ENCODE assay signal across 9 mouse cellular contexts in the genomic region with DNA sequence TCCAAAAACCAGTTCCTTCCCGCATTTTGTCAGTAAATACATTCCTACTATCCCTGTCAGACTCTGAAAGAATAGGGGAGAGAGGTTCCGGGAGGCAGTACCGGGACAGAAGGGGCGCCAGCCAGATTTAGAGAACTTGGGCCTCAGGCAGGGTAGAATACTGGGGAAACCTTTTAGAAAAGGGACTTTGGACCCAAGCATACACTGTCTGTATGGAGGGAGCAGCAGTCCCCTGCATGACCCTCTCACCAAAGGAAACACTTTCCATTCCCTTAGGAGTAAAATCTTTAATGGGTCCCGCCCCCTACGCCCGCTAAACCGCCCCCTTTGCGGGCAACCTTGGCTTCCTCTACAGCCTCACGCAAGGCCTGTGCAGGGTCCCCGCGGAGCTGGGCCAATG. TPM values are rescaled to one million over a fixed set of nuclear protein-coding genes. Genes with fewer than 3 reads are reported as not detected.
DNase-seq lines count a peak whose midpoint lies in the region; ATAC-seq lines count a peak whose summit lies in the region.
"Had no signal": no experiment of that assay in that cellular context is flagged by ENCODE, and none has a peak within 500 bp of the region (broad histone marks: within the 10 kb centered on the region; RNA-seq: fewer than 3 reads in every experiment).

No protein-coding gene starts in this region.

- H3K4me2 ChIP-seq in heart, embryonic 16.5 days (ENCODE audit: low read depth, low read length), result peak overlapping the region; percentile 99
- peak overlapping the region; percentile 94 for H3K4me2 ChIP-seq in hindbrain, embryonic 15.5 days
- peak overlapping the region; percentile 97 for H3K4me2 ChIP-seq in midbrain, embryonic 14.5 days (ENCODE audit: low read length)

- peaks cover 14% of the 10 kb centered on the region for H3K27me3 ChIP-seq in heart, embryonic 16.5 days (ENCODE audit: control insufficient read depth, insufficient read depth, low read length)
- H3K27me3 ChIP-seq in hindbrain, embryonic 15.5 days, result peaks cover 24% of the 10 kb centered on the region
- H3K27me3 ChIP-seq in midbrain, embryonic 14.5 days (ENCODE audit: control insufficient read depth, insufficient read depth, low read length), result peaks cover 24% of the 10 kb centered on the region

- H3K4me1 ChIP-seq in heart, embryonic 16.5 days (ENCODE audit: control insufficient read depth, insufficient read depth, low read length), result peaks cover 50% of the 10 kb centered on the region
- peaks cover 61% of the 10 kb centered on the region for H3K4me1 ChIP-seq in hindbrain, embryonic 15.5 days (replicated peaks)
- H3K4me1 ChIP-seq in midbrain, embryonic 14.5 days (ENCODE audit: control insufficient read depth, insufficient read depth, low read length), result peaks cover 49% of the 10 kb centered on the region

- no peak for DNase-seq in heart, adult 18-20 months
- peak; percentile 38 for DNase-seq in Muller cell, postnatal 12 days (ENCODE audit: inconsistent ontology term)
- DNase-seq in midbrain, embryonic 14.5 days, result no peak
- no peak for DNase-seq in right cerebral cortex, postnatal 36 days (ENCODE audit: low spot score in 2 of 2)
- no peak for DNase-seq in retina, embryonic 14.5 days (ENCODE audit: low spot score)
- no peak for DNase-seq in thymus, postnatal 4 days

- peak; percentile 7; the same call in 1 of the 2 replicates for ATAC-seq in heart, embryonic 16.5 days (replicated peaks; ENCODE audit: extremely low read depth, insufficient read depth, low FRiP score)
- ATAC-seq in hindbrain, embryonic 15.5 days (ENCODE audit: low FRiP score, low read depth), result no peak
- ATAC-seq in midbrain, embryonic 14.5 days (ENCODE audit: low FRiP score, low TSS enrichment), result no peak

- 2% methylated on average over 12 of the region's 12 CpGs for WGBS in heart, embryonic 16.5 days
- 2% methylated on average over 12 of the region's 12 CpGs for WGBS in hindbrain, embryonic 15.5 days
- 3% methylated on average over 12 of the region's 12 CpGs for WGBS in midbrain, embryonic 14.5 days

- H3K36me3 ChIP-seq in heart, embryonic 16.5 days (ENCODE audit: control insufficient read depth, insufficient read depth), result no peaks in the 10 kb centered on the region
- no peaks in the 10 kb centered on the region for H3K36me3 ChIP-seq in hindbrain, embryonic 15.5 days
- H3K36me3 ChIP-seq in midbrain, embryonic 14.5 days (ENCODE audit: control insufficient read depth, insufficient read depth, low read length), result no peaks in the 10 kb centered on the region

- peaks cover 5% of the 10 kb centered on the region; the same call in 1 of the 2 replicates for H3K9me3 ChIP-seq in heart, embryonic 16.5 days (replicated peaks; ENCODE audit: control insufficient read depth, low read length)
- no peaks in the 10 kb centered on the region for H3K9me3 ChIP-seq in hindbrain, embryonic 15.5 days
- no peaks in the 10 kb centered on the region for H3K9me3 ChIP-seq in midbrain, embryonic 14.5 days (ENCODE audit: control insufficient read depth, low read length)

- peak overlapping the region; percentile 80 for H3K9ac ChIP-seq in heart, embryonic 16.5 days (ENCODE audit: low read length)
- peak overlapping the region; percentile 69 for H3K9ac ChIP-seq in hindbrain, embryonic 15.5 days
- H3K9ac ChIP-seq in midbrain, embryonic 14.5 days (replicated peaks; ENCODE audit: low read length), result peak overlapping the region; percentile 62

- H3K27ac ChIP-seq in heart, embryonic 16.5 days (ENCODE audit: low read length), result 0 out of 2 replicates have a peak overlapping the region, but pooled peaks have one; percentile 37
- peak overlapping the region; percentile 78 for H3K27ac ChIP-seq in hindbrain, embryonic 15.5 days (replicated peaks)
- peak overlapping the region; percentile 69 for H3K27ac ChIP-seq in midbrain, embryonic 14.5 days (replicated peaks; ENCODE audit: low read depth, low read length)

- H3K4me3 ChIP-seq in heart, embryonic 16.5 days (ENCODE audit: low read length), result peak overlapping the region; percentile 74
- peak overlapping the region; percentile 69 for H3K4me3 ChIP-seq in hindbrain, embryonic 15.5 days
- peak overlapping the region; percentile 59 for H3K4me3 ChIP-seq in midbrain, embryonic 14.5 days (replicated peaks; ENCODE audit: low read depth, low read length)

RNA-seq across cellular contexts. Expression of gene Fgf11, which starts 1.7 kb away (rescaled TPM):
- polyA plus RNA-seq in heart, embryonic 16.5 days (2015; fragmentation: Nextera tagmentation; extraction: Ambion mirVana), result 2.2 and 3.0 TPM in 2 replicates
- 1 to 10 TPM; 2.6 to 3.0 TPM for total RNA-seq in heart, adult 18-20 months (2021)
- polyA plus RNA-seq in hindbrain, embryonic 15.5 days (2015; fragmentation: Nextera tagmentation; extraction: Ambion mirVana), result 5.7 and 7.1 TPM in 2 replicates
- polyA plus RNA-seq in midbrain, embryonic 14.5 days (2014; fragmentation: Nextera tagmentation; extraction: Ambion mirVana), result 3.2 and 3.6 TPM in 2 replicates

RNA-seq across cellular contexts. Expression of gene Tmem102, which starts 2.1 kb away (rescaled TPM):
- polyA plus RNA-seq in heart, embryonic 16.5 days (2015; fragmentation: Nextera tagmentation; extraction: Ambion mirVana), result 3.1 TPM in 2 replicates
- total RNA-seq in heart, adult 18-20 months (2021), result under 1 TPM; 0.17 to 0.49 TPM
- 1.1 and 2.0 TPM in 2 replicates for polyA plus RNA-seq in hindbrain, embryonic 15.5 days (2015; fragmentation: Nextera tagmentation; extraction: Ambion mirVana)
- 0.58 and 0.82 TPM in 2 replicates for polyA plus RNA-seq in midbrain, embryonic 14.5 days (2014; fragmentation: Nextera tagmentation; extraction: Ambion mirVana)

RNA-seq across cellular contexts. Expression of gene Chrnb1, which starts 7.6 kb away (rescaled TPM):
- 5.8 and 6.0 TPM in 2 replicates for polyA plus RNA-seq in heart, embryonic 16.5 days (2015; fragmentation: Nextera tagmentation; extraction: Ambion mirVana)
- 1 to 10 TPM; 2.0 to 4.6 TPM for total RNA-seq in heart, adult 18-20 months (2021)
- polyA plus RNA-seq in hindbrain, embryonic 15.5 days (2015; fragmentation: Nextera tagmentation; extraction: Ambion mirVana), result 1.2 and 2.2 TPM in 2 replicates
- polyA plus RNA-seq in midbrain, embryonic 14.5 days (2014; fragmentation: Nextera tagmentation; extraction: Ambion mirVana), result 0.80 and 1.3 TPM in 2 replicates

RNA-seq across cellular contexts. Expression of gene Gm39566, which starts 11.8 kb away (rescaled TPM):
- polyA plus RNA-seq in heart, embryonic 16.5 days (2015; fragmentation: Nextera tagmentation; extraction: Ambion mirVana), result not detected in 2 replicates
- total RNA-seq in heart, adult 18-20 months (2021), result not detected
- not detected in 2 replicates for polyA plus RNA-seq in hindbrain, embryonic 15.5 days (2015; fragmentation: Nextera tagmentation; extraction: Ambion mirVana)
- not detected in 2 replicates for polyA plus RNA-seq in midbrain, embryonic 14.5 days (2014; fragmentation: Nextera tagmentation; extraction: Ambion mirVana)
- polyA plus RNA-seq: Patski had no signal

RNA-seq across cellular contexts. Expression of gene Spem2, which starts 14.9 kb away (rescaled TPM):
- polyA plus RNA-seq in heart, embryonic 16.5 days (2015; fragmentation: Nextera tagmentation; extraction: Ambion mirVana), result not detected in 2 replicates
- total RNA-seq in heart, adult 18-20 months (2021), result not detected
- polyA plus RNA-seq in hindbrain, embryonic 15.5 days (2015; fragmentation: Nextera tagmentation; extraction: Ambion mirVana), result not detected in 2 replicates
- not detected in 2 replicates for polyA plus RNA-seq in midbrain, embryonic 14.5 days (2014; fragmentation: Nextera tagmentation; extraction: Ambion mirVana)
- polyA plus RNA-seq: Patski had no signal
